In the genomic region with DNA sequence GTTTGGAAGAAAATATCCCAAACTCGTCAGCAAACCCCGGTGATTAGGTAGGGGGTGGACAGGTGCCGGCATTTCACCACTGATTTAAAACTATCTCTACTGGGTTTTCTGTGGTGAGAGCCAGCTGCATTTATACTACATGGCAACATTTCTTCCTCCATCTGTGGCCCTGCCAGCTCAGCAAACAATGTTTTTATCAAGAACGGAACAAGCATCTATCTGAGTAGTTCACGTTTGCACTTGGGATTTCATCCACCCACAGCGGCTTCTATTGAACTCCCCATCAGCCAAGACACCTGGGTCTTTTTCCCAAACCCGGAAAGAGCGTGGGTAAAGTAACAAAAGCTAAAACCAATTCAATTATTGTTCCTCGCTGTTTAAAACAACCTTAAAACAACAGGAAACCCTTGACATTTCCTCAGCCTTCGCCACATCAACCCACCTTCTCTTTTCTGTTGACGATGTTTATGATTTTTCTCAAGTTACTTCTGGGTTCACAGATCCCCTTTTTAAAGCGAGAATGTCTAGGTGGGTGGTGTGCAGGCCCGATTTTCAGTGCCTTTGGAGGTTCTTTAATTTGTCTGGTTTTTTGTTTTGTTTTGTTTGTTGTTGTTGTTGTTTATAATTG, we compare ENCODE assay signal across 31 mouse cellular contexts. TPM values are rescaled to one million over a fixed set of nuclear protein-coding genes. Genes with fewer than 3 reads are reported as not detected.
DNase-seq lines count a peak whose midpoint lies in the region; ATAC-seq and TF ChIP-seq lines count a peak whose summit lies in the region.
"Had no signal": no experiment of that assay in that cellular context is flagged by ENCODE, and none has a peak within 500 bp of the region (broad histone marks: within the 10 kb centered on the region; RNA-seq: fewer than 3 reads in every experiment).

No protein-coding gene starts in this region.

- no peaks in the 10 kb centered on the region for H3K4me1 ChIP-seq in CH12.LX (ENCODE audit: control insufficient read depth in 1 of 2, insufficient read depth in 2 of 2)
- H3K4me1 ChIP-seq in kidney, embryonic 14.5 days (ENCODE audit: control insufficient read depth, insufficient read depth, low read length) = no peaks in the 10 kb centered on the region
- H3K4me1 ChIP-seq: embryonic facial prominence, embryonic 10.5 days; embryonic facial prominence, embryonic 15.5 days; forebrain, embryonic 12.5 days; hindbrain, embryonic 12.5 days; limb, embryonic 12.5 days; lung, embryonic 15.5 days; neural tube, embryonic 13.5 days had no signal

- H3K79me2 ChIP-seq in CH12.LX (replicated peaks; ENCODE audit: control insufficient read depth, extremely low read depth, insufficient read depth, poor library complexity, severe bottlenecking) = no peaks in the 10 kb centered on the region

- peak; percentile 38 for DNase-seq in CD4-positive helper T cell, adult 2 months (ENCODE audit: low read depth, low spot score)
- DNase-seq in CH12.LX (ENCODE audit: extremely low read depth) = no peak
- DNase-seq in thymus, postnatal 0 days (ENCODE audit: low spot score) = peak; percentile 57
- no peak for DNase-seq in lung, postnatal 25 days (ENCODE audit: low spot score)
- DNase-seq: adrenal gland, postnatal 36 days; cerebellum, adult 18-20 months; cerebellum, postnatal 10 days; forebrain, postnatal 0 days; gastrocnemius, postnatal 10 days; heart, postnatal 14 days; kidney, adult 9 months; kidney, postnatal 14 days; layer of hippocampus, adult 9-11 months had no signal

- no peaks in the 10 kb centered on the region for H3K27me3 ChIP-seq in CH12.LX (replicated peaks)
- H3K27me3 ChIP-seq in kidney, embryonic 14.5 days (ENCODE audit: control insufficient read depth, insufficient read depth, low read length) = no peaks in the 10 kb centered on the region
- H3K27me3 ChIP-seq: embryonic facial prominence, embryonic 15.5 days; forebrain, embryonic 12.5 days; hindbrain, embryonic 12.5 days; limb, embryonic 12.5 days; lung, embryonic 15.5 days; neural tube, embryonic 13.5 days had no signal

- in situ Hi-C loops in CH12.LX (cut with MboI; ENCODE audit: low pct_ligation_motif_present, low pct_unique_long_range_greater_than_20kb, low sequenced_read_pairs) = no loop called here

- H3K36me3 ChIP-seq in CH12.LX (replicated peaks in 1 of 2; ENCODE audit: control insufficient read depth in 1 of 2, insufficient read depth in 1 of 2, low read length in 1 of 2) = no peaks in the 10 kb centered on the region
- H3K36me3 ChIP-seq in kidney, embryonic 14.5 days (ENCODE audit: control insufficient read depth, insufficient read depth, low read length) = no peaks in the 10 kb centered on the region
- H3K36me3 ChIP-seq: embryonic facial prominence, embryonic 10.5 days; embryonic facial prominence, embryonic 15.5 days; forebrain, embryonic 12.5 days; G1E; hindbrain, embryonic 12.5 days; limb, embryonic 12.5 days; lung, embryonic 15.5 days; neural tube, embryonic 13.5 days had no signal

- TF ChIP-seq CTCF in CH12.LX (conservative IDR thresholded peaks at IDR 0.05 in 1 of 2, IDR thresholded peaks at IDR 0.05 in 1 of 2; ENCODE audit: low read depth in 2 of 2, low read length in 2 of 2) = no peak

- no peak for TF ChIP-seq EP300 in CH12.LX (IDR thresholded peaks at IDR 0.05; ENCODE audit: low read length)

- TF ChIP-seq RAD21 in CH12.LX (IDR thresholded peaks at IDR 0.05; ENCODE audit: low read depth, low read length) = no peak

- ATAC-seq in hematopoietic stem cell, adult 5-6 weeks (replicated peaks in 1 of 2; ENCODE audit: insufficient read depth in 1 of 2, low FRiP score in 2 of 2, low TSS enrichment in 1 of 2, low read depth in 1 of 2, poor library complexity in 2 of 2, severe bottlenecking in 2 of 2) = peak; percentile 61 to 71
- no peak for ATAC-seq in megakaryocyte, adult 5-6 weeks (ENCODE audit: poor library complexity, severe bottlenecking)
- no peak for ATAC-seq in megakaryocyte-erythroid progenitor cell, adult 5-6 weeks (replicated peaks; ENCODE audit: low FRiP score, low TSS enrichment, poor library complexity, severe bottlenecking)
- no peak for ATAC-seq in kidney, embryonic 14.5 days (ENCODE audit: low FRiP score, low TSS enrichment)
- ATAC-seq: forebrain, postnatal 0 days; hindbrain, postnatal 0 days; intestine, postnatal 0 days; Patski had no signal

- no peak overlapping the region for H3K9ac ChIP-seq in CH12.LX (ENCODE audit: insufficient read depth, low read depth)
- no peak overlapping the region for H3K9ac ChIP-seq in kidney, embryonic 14.5 days (ENCODE audit: low read depth, low read length)
- H3K9ac ChIP-seq: embryonic facial prominence, embryonic 15.5 days; forebrain, embryonic 12.5 days; forebrain, postnatal 0 days; hindbrain, embryonic 12.5 days; limb, embryonic 12.5 days; lung, embryonic 15.5 days; neural tube, embryonic 13.5 days had no signal

- 68% methylated on average over 13 of the region's 13 CpGs for WGBS in kidney, embryonic 14.5 days

- no peak for TF ChIP-seq POLR2A in CH12.LX (IDR thresholded peaks at IDR 0.05; ENCODE audit: low read depth, low read length)

- H3K4me3 ChIP-seq in CH12.LX (replicated peaks in 1 of 3; ENCODE audit: low read depth in 2 of 3, low read length in 2 of 3, poor library complexity in 1 of 3) = no peak overlapping the region
- no peak overlapping the region for H3K4me3 ChIP-seq in kidney, embryonic 14.5 days (ENCODE audit: low read length)
- H3K4me3 ChIP-seq: embryonic facial prominence, embryonic 10.5 days; embryonic facial prominence, embryonic 15.5 days; forebrain, embryonic 12.5 days; hindbrain, embryonic 12.5 days; limb, embryonic 12.5 days; lung, embryonic 15.5 days; myocyte; neural tube, embryonic 13.5 days had no signal

- H3K9me3 ChIP-seq in CH12.LX (replicated peaks; ENCODE audit: low read length) = no peaks in the 10 kb centered on the region
- no peaks in the 10 kb centered on the region for H3K9me3 ChIP-seq in kidney, embryonic 14.5 days (ENCODE audit: control insufficient read depth, low read length)
- H3K9me3 ChIP-seq: embryonic facial prominence, embryonic 10.5 days; embryonic facial prominence, embryonic 15.5 days; forebrain, embryonic 12.5 days; G1E; hindbrain, embryonic 12.5 days; limb, embryonic 12.5 days; lung, embryonic 15.5 days; neural tube, embryonic 13.5 days had no signal

- 0 out of 2 replicates have a peak overlapping the region, but pooled peaks have one; percentile 13 for H3K4me2 ChIP-seq in CH12.LX (ENCODE audit: insufficient read depth, low read depth, poor library complexity, severe bottlenecking)
- no peak overlapping the region for H3K4me2 ChIP-seq in kidney, embryonic 14.5 days (replicated peaks; ENCODE audit: low read depth, low read length)
- H3K4me2 ChIP-seq: embryonic facial prominence, embryonic 15.5 days; forebrain, embryonic 12.5 days; hindbrain, embryonic 12.5 days; limb, embryonic 12.5 days; lung, embryonic 15.5 days; midbrain, embryonic 11.5 days; neural tube, embryonic 13.5 days had no signal

- no peak overlapping the region for H3K27ac ChIP-seq in CH12.LX (ENCODE audit: insufficient read depth, low read depth)
- H3K27ac ChIP-seq in kidney, embryonic 14.5 days (ENCODE audit: low read depth, low read length) = no peak overlapping the region
- H3K27ac ChIP-seq: embryonic facial prominence, embryonic 10.5 days; embryonic facial prominence, embryonic 15.5 days; forebrain, embryonic 12.5 days; hindbrain, embryonic 12.5 days; hindbrain, postnatal 0 days; limb, embryonic 12.5 days; lung, embryonic 15.5 days; macrophage; neural tube, embryonic 13.5 days had no signal

- dilution Hi-C loops in CH12.LX (cut with MboI; ENCODE audit: extremely low pct_ligation_motif_present, extremely low pct_unique_long_range_greater_than_20kb, low sequenced_read_pairs) = no loop called here

TF ChIP-seq in CH12.LX, 34 proteins besides CTCF, POLR2A, EP300 and RAD21 (continues in another document):
- no peak for TF ChIP-seq ZMIZ1 (IDR thresholded peaks at IDR 0.05; ENCODE audit: low read depth, low read length)
- no peak for TF ChIP-seq JUND (conservative IDR thresholded peaks at IDR 0.05; ENCODE audit: low read depth, low read length)
- TF ChIP-seq RCOR1 (conservative IDR thresholded peaks at IDR 0.05; ENCODE audit: low read depth, low read length) = no peak
- no peak for TF ChIP-seq IRF4 (IDR thresholded peaks at IDR 0.05; ENCODE audit: low read depth, low read length)
- TF ChIP-seq CHD2 (IDR thresholded peaks at IDR 0.05; ENCODE audit: low read length) = no peak
- no peak for TF ChIP-seq UBTF (IDR thresholded peaks at IDR 0.05; ENCODE audit: low read depth, low read length)
- TF ChIP-seq HCFC1 (IDR thresholded peaks at IDR 0.05; ENCODE audit: low read depth, low read length) = no peak
- TF ChIP-seq JUN (IDR thresholded peaks at IDR 0.05; ENCODE audit: insufficient read depth, low read depth, low read length) = no peak
- TF ChIP-seq MYC (IDR thresholded peaks at IDR 0.05; ENCODE audit: low read depth, low read length) = no peak
- no peak for TF ChIP-seq SMC3 (IDR thresholded peaks at IDR 0.05; ENCODE audit: low read depth, low read length)
- no peak for TF ChIP-seq PAX5 (IDR thresholded peaks at IDR 0.05; ENCODE audit: low read length)
- TF ChIP-seq MAZ (IDR thresholded peaks at IDR 0.05; ENCODE audit: low read depth, low read length) = no peak

RNA-seq across cellular contexts. Expression of a gene that starts 8.8 kb away (rescaled TPM):
- not detected in 2 replicates for total RNA-seq in CH12.LX (2012; rRNA removed)
- not detected in 2 replicates for total RNA-seq in CH12.LX (2014; rRNA removed)
- not detected in 2 replicates for polyA plus RNA-seq in CH12.LX (2012; ENCODE audit: insufficient read length, low read depth)
- total RNA-seq in hematopoietic stem cell, adult 5-6 weeks (2017) = 0.60 and 2.8 TPM in 2 replicates
- 7.7 and 9.5 TPM in 2 replicates for polyA plus RNA-seq in thymus, postnatal 0 days (2015; fragmentation: Nextera tagmentation; extraction: Ambion mirVana)
- total RNA-seq in megakaryocyte, adult 5-6 weeks (2015) = 0.78 TPM in 1 of 2 replicates, not detected in the other
- total RNA-seq in megakaryocyte, adult 5-6 weeks (2017) = 0.11 TPM in 1 of 2 replicates, not detected in the other
- total RNA-seq in megakaryocyte-erythroid progenitor cell, adult 5-6 weeks (2014; fragmentation: Nextera tagmentation) = not detected in 2 replicates
- total RNA-seq in megakaryocyte-erythroid progenitor cell, adult 5-6 weeks (2017) = not detected in 2 replicates
- 0.64 and 1.7 TPM in 2 replicates for polyA plus RNA-seq in kidney, embryonic 14.5 days (2014; fragmentation: Nextera tagmentation; extraction: Ambion mirVana)
- polyA plus RNA-seq: G1E, macrophage had no signal

RNA-seq across cellular contexts. Expression of a gene that starts 45.5 kb away (rescaled TPM):
- 92.3 and 117 TPM in 2 replicates for total RNA-seq in CH12.LX (2012; rRNA removed)
- 69.6 and 77.7 TPM in 2 replicates for total RNA-seq in CH12.LX (2014; rRNA removed)
- 139 and 149 TPM in 2 replicates for polyA plus RNA-seq in CH12.LX (2012; ENCODE audit: insufficient read length, low read depth)
- 77.2 and 90.0 TPM in 2 replicates for total RNA-seq in hematopoietic stem cell, adult 5-6 weeks (2017)
- polyA plus RNA-seq in thymus, postnatal 0 days (2015; fragmentation: Nextera tagmentation; extraction: Ambion mirVana) = 18.5 and 19.1 TPM in 2 replicates
- 15.8 and 18.7 TPM in 2 replicates for total RNA-seq in megakaryocyte, adult 5-6 weeks (2015)
- 38.3 and 52.8 TPM in 2 replicates for total RNA-seq in megakaryocyte, adult 5-6 weeks (2017)
- 69.9 and 127 TPM in 2 replicates for total RNA-seq in megakaryocyte-erythroid progenitor cell, adult 5-6 weeks (2014; fragmentation: Nextera tagmentation)
- total RNA-seq in megakaryocyte-erythroid progenitor cell, adult 5-6 weeks (2017) = 129 and 130 TPM in 2 replicates
- 23.6 and 37.2 TPM in 2 replicates for polyA plus RNA-seq in kidney, embryonic 14.5 days (2014; fragmentation: Nextera tagmentation; extraction: Ambion mirVana)

Comparison
In these comparisons a context has a peak if more than half of its experiments do, and no peak if none do; other contexts are left out.
1. DNase-seq: peak in CD4-positive helper T cell, adult 2 months (single experiment) and thymus, postnatal 0 days (single experiment); none in CH12.LX (single experiment) and lung, postnatal 25 days (single experiment).
2. ATAC-seq: peak in hematopoietic stem cell, adult 5-6 weeks (2 of 2); none in megakaryocyte, adult 5-6 weeks (single experiment), megakaryocyte-erythroid progenitor cell, adult 5-6 weeks (single experiment) and kidney, embryonic 14.5 days (single experiment).